Mouse (Mus musculus) cortical plate, adult 2 months (tissue): ENCODE data around the gene Snapc2.
A peak's percentile ranks its signal among the peaks of the same experiment; 100 is the strongest.

Experiments used
- CTCF ChIP-seq: fragments of 200-500 bp; IDR thresholded peaks from 2 replicates; pipeline ENCODE4 v1.5.1; 2011; ENCODE audit warnings: mild to moderate bottlenecking, control low read depth, low read length; ENCODE audit not compliant: insufficient read depth; ENCODE audit errors: extremely low read depth
- POLR2A ChIP-seq: fragments of 200-500 bp; IDR thresholded peaks from 2 replicates; pipeline ENCODE4 v1.6.1; 2011; ENCODE audit warnings: mild to moderate bottlenecking, low read length, control low read depth; ENCODE audit not compliant: insufficient read depth; ENCODE audit errors: extremely low read depth

GRCm38 (mm10) chr8:4239193-4239890 is 13.5 kb upstream of the Snapc2 start:
- TF ChIP-seq POLR2A (peak; percentile 25; the same call in 1 of the 2 replicates), CTCF (no peak)
